Mouse (Mus musculus): ENCODE measurements around the gene Dnajc1. TPM values are rescaled to one million over a fixed set of nuclear protein-coding genes. Genes with fewer than 3 reads are reported as not detected.

The Dnajc1 gene
- polyA plus RNA-seq, 1 experiment from 2014 or later = 27.8 TPM

GRCm38 (mm10) chr2:18219136-18219535 is 173.5 kb downstream of the Dnajc1 start:
- 86% methylated on average over 8 of the region's 8 CpGs for WGBS

GRCm38 (mm10) chr2:18218500-18218899 is 174.1 kb downstream of the Dnajc1 start:
- no peak overlapping the region for H3K9ac ChIP-seq (ENCODE audit: low read length)
- H3K36me3 ChIP-seq (ENCODE audit: control insufficient read depth, insufficient read depth, low read length) = peaks cover 10% of the 10 kb centered on the region
- H3K4me3 ChIP-seq (ENCODE audit: low read depth, low read length) = no peak overlapping the region
- H3K27me3 ChIP-seq (ENCODE audit: control insufficient read depth, insufficient read depth, low read length) = no peaks in the 10 kb centered on the region
- H3K4me1 ChIP-seq (ENCODE audit: control insufficient read depth, insufficient read depth, low read length) = no peaks in the 10 kb centered on the region
- ATAC-seq (ENCODE audit: insufficient number of reproducible peaks, low FRiP score, low TSS enrichment, low read depth) (no peak), DNase-seq (ENCODE audit: low spot score) (no peak)
- H3K27ac ChIP-seq (replicated peaks; ENCODE audit: low read depth, low read length) = no peak overlapping the region
- no peaks in the 10 kb centered on the region for H3K9me3 ChIP-seq (ENCODE audit: control insufficient read depth, low read length)
- H3K4me2 ChIP-seq (ENCODE audit: low read depth, severe bottlenecking) = no peak overlapping the region
- WGBS = 77% methylated on average over 5 of the region's 5 CpGs

More at GRCm38 (mm10) chr2:18219136-18219535, 173.5 kb downstream of the Dnajc1 start:
- Histone ChIP-seq H3K9me3 (ENCODE audit: control insufficient read depth, low read length) (no peaks in the 10 kb centered on the region), H3K4me2 (ENCODE audit: low read depth, severe bottlenecking) (no peak overlapping the region), H3K4me1 (ENCODE audit: control insufficient read depth, insufficient read depth, low read length) (no peaks in the 10 kb centered on the region), H3K27ac (replicated peaks; ENCODE audit: low read depth, low read length) (no peak overlapping the region), H3K27me3 (ENCODE audit: control insufficient read depth, insufficient read depth, low read length) (no peaks in the 10 kb centered on the region), H3K36me3 (ENCODE audit: control insufficient read depth, insufficient read depth, low read length) (peaks cover 10% of the 10 kb centered on the region), H3K4me3 (ENCODE audit: low read depth, low read length) (no peak overlapping the region), H3K9ac (ENCODE audit: low read length) (no peak overlapping the region)
- no peak for ATAC-seq (ENCODE audit: insufficient number of reproducible peaks, low FRiP score, low TSS enrichment, low read depth)
- DNase-seq (ENCODE audit: low spot score) = no peak

- no peaks in the 10 kb centered on the region for H3K4me1 ChIP-seq (ENCODE audit: control insufficient read depth, insufficient read depth, low read length)
- H3K9me3 ChIP-seq (ENCODE audit: control insufficient read depth, low read length) = no peaks in the 10 kb centered on the region
- ATAC-seq (ENCODE audit: insufficient number of reproducible peaks, low FRiP score, low TSS enrichment, low read depth) (no peak), DNase-seq (ENCODE audit: low spot score) (no peak)
- WGBS = 61% methylated on average over 3 of the region's 3 CpGs
- no peak overlapping the region for H3K9ac ChIP-seq (ENCODE audit: low read length)
- peaks cover 12% of the 10 kb centered on the region for H3K36me3 ChIP-seq (ENCODE audit: control insufficient read depth, insufficient read depth, low read length)
- H3K4me2 ChIP-seq (ENCODE audit: low read depth, severe bottlenecking) = no peak overlapping the region
- no peak overlapping the region for H3K4me3 ChIP-seq (ENCODE audit: low read depth, low read length)
- H3K27ac ChIP-seq (replicated peaks; ENCODE audit: low read depth, low read length) = no peak overlapping the region
- H3K27me3 ChIP-seq (ENCODE audit: control insufficient read depth, insufficient read depth, low read length) = no peaks in the 10 kb centered on the region
These were observed 174.8 kb downstream of the Dnajc1 start for GRCm38 (mm10) chr2:18217867-18218266.

- peaks cover 18% of the 10 kb centered on the region for H3K36me3 ChIP-seq (ENCODE audit: control insufficient read depth, insufficient read depth, low read length)
- no peak overlapping the region for H3K4me2 ChIP-seq (ENCODE audit: low read depth, severe bottlenecking)
- no peak for ATAC-seq (ENCODE audit: insufficient number of reproducible peaks, low FRiP score, low TSS enrichment, low read depth)
- H3K4me1 ChIP-seq (ENCODE audit: control insufficient read depth, insufficient read depth, low read length) = no peaks in the 10 kb centered on the region
- no peak overlapping the region for H3K27ac ChIP-seq (replicated peaks; ENCODE audit: low read depth, low read length)
- no peaks in the 10 kb centered on the region for H3K9me3 ChIP-seq (ENCODE audit: control insufficient read depth, low read length)
- H3K4me3 ChIP-seq (ENCODE audit: low read depth, low read length) = no peak overlapping the region
- 97% methylated on average over 2 of the region's 2 CpGs for WGBS
- DNase-seq (ENCODE audit: low spot score) = no peak
- H3K27me3 ChIP-seq (ENCODE audit: control insufficient read depth, insufficient read depth, low read length) = no peaks in the 10 kb centered on the region
- no peak overlapping the region for H3K9ac ChIP-seq (ENCODE audit: low read length)
These were observed 178.6 kb downstream of the Dnajc1 start for GRCm38 (mm10) chr2:18214031-18214430.

GRCm38 (mm10) chr2:18209948-18210347 is 182.7 kb downstream of the Dnajc1 start:
- H3K4me1 ChIP-seq (ENCODE audit: control insufficient read depth, insufficient read depth, low read length) = no peaks in the 10 kb centered on the region
- DNase-seq (ENCODE audit: low spot score) (no peak), ATAC-seq (ENCODE audit: insufficient number of reproducible peaks, low FRiP score, low TSS enrichment, low read depth) (no peak)
- H3K9me3 ChIP-seq (ENCODE audit: control insufficient read depth, low read length) = no peaks in the 10 kb centered on the region
- H3K27me3 ChIP-seq (ENCODE audit: control insufficient read depth, insufficient read depth, low read length) = no peaks in the 10 kb centered on the region
- 95% methylated on average over 4 of the region's 4 CpGs for WGBS
- no peak overlapping the region for H3K4me3 ChIP-seq (ENCODE audit: low read depth, low read length)
- H3K27ac ChIP-seq (replicated peaks; ENCODE audit: low read depth, low read length) = no peak overlapping the region
- H3K36me3 ChIP-seq (ENCODE audit: control insufficient read depth, insufficient read depth, low read length) = peaks cover 18% of the 10 kb centered on the region
- H3K9ac ChIP-seq (ENCODE audit: low read length) = no peak overlapping the region
- no peak overlapping the region for H3K4me2 ChIP-seq (ENCODE audit: low read depth, severe bottlenecking)

GRCm38 (mm10) chr2:18209211-18209823 is 183.3 kb downstream of the Dnajc1 start:
- Histone ChIP-seq H3K4me2 (ENCODE audit: low read depth, severe bottlenecking) (no peak overlapping the region), H3K4me1 (ENCODE audit: control insufficient read depth, insufficient read depth, low read length) (no peaks in the 10 kb centered on the region), H3K4me3 (ENCODE audit: low read depth, low read length) (no peak overlapping the region), H3K27ac (replicated peaks; ENCODE audit: low read depth, low read length) (no peak overlapping the region), H3K9me3 (ENCODE audit: control insufficient read depth, low read length) (no peaks in the 10 kb centered on the region), H3K9ac (ENCODE audit: low read length) (no peak overlapping the region), H3K27me3 (ENCODE audit: control insufficient read depth, insufficient read depth, low read length) (no peaks in the 10 kb centered on the region), H3K36me3 (ENCODE audit: control insufficient read depth, insufficient read depth, low read length) (peaks cover 18% of the 10 kb centered on the region)
- ATAC-seq (ENCODE audit: insufficient number of reproducible peaks, low FRiP score, low TSS enrichment, low read depth) (no peak), DNase-seq (ENCODE audit: low spot score) (no peak)
- 92% methylated on average over 7 of the region's 7 CpGs for WGBS

- H3K27ac ChIP-seq (replicated peaks; ENCODE audit: low read depth, low read length) = no peak overlapping the region
- H3K9me3 ChIP-seq (ENCODE audit: control insufficient read depth, low read length) = no peaks in the 10 kb centered on the region
- DNase-seq (ENCODE audit: low spot score) (no peak), ATAC-seq (ENCODE audit: insufficient number of reproducible peaks, low FRiP score, low TSS enrichment, low read depth) (no peak)
- no peaks in the 10 kb centered on the region for H3K4me1 ChIP-seq (ENCODE audit: control insufficient read depth, insufficient read depth, low read length)
- peaks cover 19% of the 10 kb centered on the region for H3K36me3 ChIP-seq (ENCODE audit: control insufficient read depth, insufficient read depth, low read length)
- H3K9ac ChIP-seq (ENCODE audit: low read length) = no peak overlapping the region
- no peaks in the 10 kb centered on the region for H3K27me3 ChIP-seq (ENCODE audit: control insufficient read depth, insufficient read depth, low read length)
- 88% methylated on average over 6 of the region's 6 CpGs for WGBS
- no peak overlapping the region for H3K4me2 ChIP-seq (ENCODE audit: low read depth, severe bottlenecking)
- H3K4me3 ChIP-seq (ENCODE audit: low read depth, low read length) = no peak overlapping the region
These were observed 184.1 kb downstream of the Dnajc1 start for GRCm38 (mm10) chr2:18208578-18208977.

GRCm38 (mm10) chr2:18206811-18207210 is 185.8 kb downstream of the Dnajc1 start:
- DNase-seq (ENCODE audit: low spot score) (no peak), ATAC-seq (ENCODE audit: insufficient number of reproducible peaks, low FRiP score, low TSS enrichment, low read depth) (no peak)
- Histone ChIP-seq H3K4me2 (ENCODE audit: low read depth, severe bottlenecking) (no peak overlapping the region), H3K9me3 (ENCODE audit: control insufficient read depth, low read length) (no peaks in the 10 kb centered on the region), H3K27me3 (ENCODE audit: control insufficient read depth, insufficient read depth, low read length) (no peaks in the 10 kb centered on the region), H3K4me3 (ENCODE audit: low read depth, low read length) (no peak overlapping the region), H3K36me3 (ENCODE audit: control insufficient read depth, insufficient read depth, low read length) (peaks cover 23% of the 10 kb centered on the region), H3K27ac (replicated peaks; ENCODE audit: low read depth, low read length) (no peak overlapping the region), H3K9ac (ENCODE audit: low read length) (no peak overlapping the region), H3K4me1 (ENCODE audit: control insufficient read depth, insufficient read depth, low read length) (no peaks in the 10 kb centered on the region)
- WGBS = 87% methylated on average over 10 of the region's 10 CpGs

GRCm38 (mm10) chr2:18205118-18205517 is 187.5 kb downstream of the Dnajc1 start:
- no peak overlapping the region for H3K4me2 ChIP-seq (ENCODE audit: low read depth, severe bottlenecking)
- H3K27me3 ChIP-seq (ENCODE audit: control insufficient read depth, insufficient read depth, low read length) = no peaks in the 10 kb centered on the region
- peaks cover 19% of the 10 kb centered on the region for H3K36me3 ChIP-seq (ENCODE audit: control insufficient read depth, insufficient read depth, low read length)
- H3K9ac ChIP-seq (ENCODE audit: low read length) = no peak overlapping the region
- H3K4me3 ChIP-seq (ENCODE audit: low read depth, low read length) = no peak overlapping the region
- no peak overlapping the region for H3K27ac ChIP-seq (replicated peaks; ENCODE audit: low read depth, low read length)
- ATAC-seq (ENCODE audit: insufficient number of reproducible peaks, low FRiP score, low TSS enrichment, low read depth) (no peak), DNase-seq (ENCODE audit: low spot score) (peak; percentile 76)
- WGBS = 78% methylated on average over 3 of the region's 3 CpGs
- H3K4me1 ChIP-seq (ENCODE audit: control insufficient read depth, insufficient read depth, low read length) = no peaks in the 10 kb centered on the region
- no peaks in the 10 kb centered on the region for H3K9me3 ChIP-seq (ENCODE audit: control insufficient read depth, low read length)

Data from limb, embryonic 11.5 days (tissue).